Mouse (Mus musculus) naive thymus-derived CD4-positive, alpha-beta T cell, adult 2 months (primary cell): ENCODE results near the gene Rpl19.

ENCODE experiments used
- DNase-seq: peaks from one replicate; pipeline ENCODE4 v3.0.0-alpha.2; 2011; ENCODE audit warnings: low read depth

Rpl19 gene

GRCm38 (mm10) chr11:97998898-97999608, 27.5 kb upstream of the Rpl19 start:
- peak; percentile 96 for DNase-seq

- peak; percentile 69 for DNase-seq
Measured at GRCm38 (mm10) chr11:97999748-98000147, 26.8 kb upstream of the Rpl19 start.

DNA sequence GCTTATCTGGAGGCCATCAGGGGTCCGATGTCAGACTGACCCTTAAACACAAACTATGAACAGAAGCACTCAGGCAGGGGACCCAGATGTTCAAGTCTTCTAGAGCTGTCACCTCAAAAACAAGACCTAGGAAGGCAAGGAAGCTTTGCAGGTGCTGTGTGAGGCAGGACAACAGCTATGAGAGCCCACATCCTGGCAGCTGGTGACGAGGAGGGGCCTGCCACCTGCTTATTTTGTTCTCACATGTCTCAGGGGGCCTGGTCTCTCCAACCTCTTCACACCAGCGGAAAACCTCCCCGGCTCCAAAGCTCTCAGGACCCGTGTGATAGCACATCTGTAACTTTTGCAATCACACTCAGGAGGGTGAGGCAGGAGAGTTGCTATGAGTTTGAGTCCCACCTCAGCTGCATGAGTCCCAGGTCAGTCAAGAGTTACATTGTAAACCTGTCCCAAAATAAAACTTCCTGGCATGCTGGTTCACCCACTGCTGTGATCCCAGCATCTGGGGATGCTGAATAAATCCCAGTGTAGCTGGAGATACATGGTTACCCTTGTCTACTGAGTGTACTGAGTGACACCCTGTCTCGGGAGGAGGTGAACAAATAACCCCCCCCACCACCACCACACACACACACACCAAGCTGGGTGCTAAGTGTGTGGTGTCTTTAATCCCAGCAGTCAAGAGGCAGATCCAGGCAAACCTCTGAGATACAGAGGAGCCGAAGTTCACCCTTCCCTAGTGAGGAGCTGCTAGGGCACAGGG, 26.0 kb upstream of the Rpl19 start:
- peak; percentile 92 for DNase-seq

DNA sequence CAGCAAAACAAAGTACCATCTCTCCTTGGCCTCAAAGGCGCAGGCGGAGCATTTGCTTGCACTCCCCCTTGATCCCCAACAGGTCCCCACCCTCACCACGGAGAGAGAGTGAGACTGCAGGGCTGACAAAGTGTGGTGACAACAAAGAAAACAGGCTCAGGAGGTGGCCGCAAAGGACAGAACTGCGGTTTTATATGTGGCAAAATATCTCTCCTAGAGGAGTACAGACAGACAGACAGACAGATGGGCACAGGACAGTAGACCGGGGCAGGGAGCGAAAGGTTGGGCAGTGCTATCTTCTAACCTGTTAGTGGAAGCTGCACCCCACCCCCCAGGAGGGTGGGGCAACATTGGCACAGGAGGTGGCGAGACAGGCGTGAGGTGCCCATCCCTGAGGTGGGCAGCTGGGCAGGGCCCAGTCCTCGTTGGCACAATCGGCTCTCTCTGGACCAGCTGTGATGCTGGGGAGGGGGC, 25.1 kb upstream of the Rpl19 start:
- peak; percentile 80 for DNase-seq

GRCm38 (mm10) chr11:98001986-98002385, 24.5 kb upstream of the Rpl19 start:
- DNase-seq = peak; percentile 54

GRCm38 (mm10) chr11:98002627-98003026, 23.9 kb upstream of the Rpl19 start:
- DNase-seq = peak; percentile 94

DNA sequence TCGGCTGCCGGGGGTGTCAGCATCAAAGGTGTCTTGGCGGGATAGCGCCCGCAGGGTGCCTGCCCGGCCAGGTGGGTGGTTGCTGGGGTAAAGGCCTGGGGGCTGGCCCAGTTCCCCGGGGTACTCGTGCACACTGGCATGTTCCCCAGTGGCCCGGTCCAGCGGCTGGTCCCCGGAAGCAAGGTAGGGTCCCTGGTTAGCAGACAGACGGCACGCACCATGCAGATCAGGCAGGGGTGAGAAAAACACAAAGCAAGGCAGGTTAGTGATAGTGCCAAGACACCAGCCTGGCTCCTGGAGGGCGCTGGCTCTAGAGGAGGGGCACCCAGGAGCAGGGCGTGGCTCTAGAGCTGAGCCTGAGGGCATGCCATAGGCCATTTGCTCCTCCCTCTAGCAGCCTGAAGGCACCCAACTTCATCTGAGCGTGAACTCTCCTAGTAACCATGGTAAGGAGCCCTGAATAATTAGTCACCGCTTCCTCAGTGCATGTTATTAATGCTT, 23.3 kb upstream of the Rpl19 start:
- no peak for DNase-seq

GRCm38 (mm10) chr11:98004161-98004560, 22.3 kb upstream of the Rpl19 start:
- no peak for DNase-seq

DNA sequence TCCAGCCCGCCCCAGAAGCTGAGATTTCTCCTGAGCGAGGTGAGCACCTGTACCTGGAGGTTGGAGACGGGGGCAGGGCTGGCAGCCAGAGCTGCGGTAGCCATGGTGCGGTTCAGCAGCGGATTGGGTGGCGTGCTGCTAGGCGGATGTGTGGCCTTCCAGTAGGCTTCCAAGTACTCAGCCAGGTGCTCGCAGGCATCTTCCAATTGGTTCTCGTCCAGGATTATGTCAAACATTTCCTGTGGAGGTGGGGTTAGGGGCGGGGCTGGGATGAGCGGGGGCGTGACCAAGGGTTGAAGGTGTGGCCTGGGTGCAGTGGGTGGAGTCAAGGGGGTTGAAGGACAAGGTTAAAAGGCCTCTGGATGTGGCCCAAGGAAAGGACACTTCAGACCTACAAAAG, 21.4 kb upstream of the Rpl19 start:
- DNase-seq = no peak

DNA sequence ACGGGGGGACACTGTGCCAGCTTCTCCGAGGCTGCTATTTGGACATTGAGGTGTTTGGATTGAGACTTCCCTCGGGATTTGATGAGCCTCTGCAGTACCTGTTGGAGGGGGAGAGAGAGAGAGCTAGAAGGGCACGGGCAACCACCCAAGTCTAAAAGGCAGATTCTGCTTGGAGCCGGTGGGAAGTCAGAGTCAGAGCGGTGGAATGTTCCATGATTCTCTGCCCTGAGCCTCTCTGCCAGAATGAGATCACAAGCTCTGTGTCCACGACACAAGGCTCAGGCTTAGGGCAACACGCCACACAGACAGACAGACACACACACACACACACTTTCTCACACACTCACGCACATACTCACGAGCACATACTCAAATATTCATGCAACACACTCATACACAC, 20.8 kb upstream of the Rpl19 start:
- no peak for DNase-seq

DNA sequence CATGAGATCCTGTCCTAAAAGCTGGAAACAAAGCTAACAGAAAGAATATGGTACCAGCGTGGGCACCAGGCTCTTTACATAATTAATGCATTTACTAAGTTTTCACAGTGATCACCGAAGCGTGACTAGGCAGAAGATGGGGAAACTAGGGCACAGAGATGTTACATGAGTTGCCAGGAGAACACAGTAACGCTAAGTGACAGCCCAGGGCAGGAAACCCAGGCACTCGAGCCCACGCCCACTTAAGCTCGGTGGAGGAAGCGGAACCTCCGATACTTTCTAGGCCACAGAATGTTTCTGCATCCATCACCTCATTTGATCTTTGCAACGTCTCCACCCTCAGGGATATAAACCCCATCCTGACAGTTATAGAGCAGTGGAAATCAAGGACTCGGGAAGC, 18.4 kb upstream of the Rpl19 start:
- DNase-seq = no peak

DNA sequence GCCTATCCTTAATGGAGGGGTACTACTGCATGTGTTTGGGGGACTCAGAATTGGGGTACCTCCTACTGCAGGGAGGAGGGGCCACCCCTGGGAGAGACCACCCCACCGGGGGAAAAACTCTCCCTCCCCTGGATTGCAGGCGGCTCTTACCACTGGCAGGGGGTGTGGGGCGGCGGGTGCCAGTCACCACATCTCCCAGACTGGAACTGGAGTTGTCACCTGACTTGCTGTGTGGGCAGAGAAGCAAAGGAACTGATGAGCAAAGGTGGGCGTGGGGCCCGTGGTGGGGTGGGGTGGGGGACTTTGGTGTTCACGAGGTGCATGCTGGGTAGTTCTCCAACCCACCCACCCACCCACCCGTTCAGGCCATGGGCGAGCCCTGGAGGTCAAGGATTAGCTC, 14.8 kb upstream of the Rpl19 start:
- DNase-seq = no peak

DNA sequence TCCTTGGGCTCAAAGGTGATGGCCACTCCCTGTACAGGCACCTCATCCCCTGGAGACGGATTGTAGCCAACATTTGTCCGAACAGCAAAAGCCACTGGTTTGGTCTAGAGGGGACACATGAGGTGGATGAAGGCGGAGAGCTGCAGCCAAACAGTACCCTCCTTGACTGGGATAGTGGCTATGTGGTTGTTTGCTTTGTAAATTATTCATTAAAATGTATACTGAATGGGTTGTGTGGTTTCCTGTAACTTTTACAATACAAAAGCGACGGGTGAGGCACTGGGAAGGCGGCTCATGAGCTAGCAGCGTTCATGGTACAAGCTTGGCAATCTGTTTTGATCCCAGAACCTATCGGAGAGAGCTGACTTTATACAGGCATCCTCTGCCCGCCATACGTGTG, 13.7 kb upstream of the Rpl19 start:
- DNase-seq = no peak

DNA sequence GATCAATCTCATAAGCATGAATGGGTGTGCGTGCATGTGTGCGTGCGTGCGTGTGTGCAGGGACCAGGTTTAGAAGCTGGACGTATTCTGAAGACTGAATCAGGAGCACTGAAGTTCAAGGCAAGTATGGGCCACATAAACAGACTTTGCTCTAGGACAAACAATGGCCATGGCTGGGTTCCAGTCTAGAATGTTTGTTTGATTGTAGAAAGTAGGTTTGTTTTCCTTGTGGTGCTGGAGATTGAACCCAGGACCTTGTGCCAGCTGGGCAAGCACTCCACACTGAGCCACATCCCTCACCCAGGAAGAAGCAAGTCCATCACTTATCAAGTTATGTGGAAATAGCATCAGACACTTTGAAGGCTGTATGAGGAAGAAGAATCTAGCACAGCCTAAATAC, 10.3 kb upstream of the Rpl19 start:
- DNase-seq = no peak

- DNase-seq = no peak
Measured at GRCm38 (mm10) chr11:98016824-98017223, 9.7 kb upstream of the Rpl19 start.

GRCm38 (mm10) chr11:98018222-98018621, 8.3 kb upstream of the Rpl19 start:
- no peak for DNase-seq

DNA sequence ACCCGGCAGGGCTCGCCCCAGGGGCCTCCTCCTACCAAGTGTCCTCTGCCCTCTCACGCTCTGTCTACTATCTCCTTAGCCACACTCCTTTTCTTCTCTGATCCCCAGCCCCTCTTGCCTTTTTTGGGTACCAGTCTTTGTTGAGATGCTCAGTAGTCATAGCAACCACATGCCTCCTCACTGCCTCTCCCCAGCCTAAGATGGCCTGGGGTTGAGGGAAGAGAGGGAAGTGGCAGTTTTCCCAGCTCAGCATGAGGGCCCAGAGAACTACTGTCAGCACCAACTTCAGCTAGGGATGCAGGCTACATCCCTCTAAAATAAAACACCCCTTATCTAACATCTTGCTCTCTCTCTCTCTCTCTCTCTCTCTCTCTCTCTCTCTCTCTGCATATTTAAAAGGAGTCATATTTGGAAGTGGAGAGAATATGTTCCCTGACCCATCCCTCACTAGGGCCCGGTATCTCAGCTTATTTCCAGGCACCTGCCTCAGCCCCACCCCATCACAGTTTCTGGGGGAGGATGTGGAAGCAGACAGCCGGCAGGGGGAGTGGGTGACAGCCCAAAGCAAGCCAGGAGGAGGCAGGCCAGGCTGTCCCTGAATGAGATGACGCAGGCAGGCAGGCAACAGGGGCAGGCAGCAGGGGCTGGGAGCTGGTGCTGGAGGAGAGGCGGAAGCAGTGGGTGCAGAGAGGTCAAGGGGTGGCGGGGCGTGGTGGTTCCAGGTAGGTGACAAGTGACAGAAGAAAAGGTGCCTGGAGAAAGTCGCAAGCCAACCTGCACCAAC, 7.5 kb upstream of the Rpl19 start:
- peak; percentile 76 for DNase-seq

GRCm38 (mm10) chr11:98019883-98020610, 6.5 kb upstream of the Rpl19 start:
- DNase-seq = peak; percentile 64

DNA sequence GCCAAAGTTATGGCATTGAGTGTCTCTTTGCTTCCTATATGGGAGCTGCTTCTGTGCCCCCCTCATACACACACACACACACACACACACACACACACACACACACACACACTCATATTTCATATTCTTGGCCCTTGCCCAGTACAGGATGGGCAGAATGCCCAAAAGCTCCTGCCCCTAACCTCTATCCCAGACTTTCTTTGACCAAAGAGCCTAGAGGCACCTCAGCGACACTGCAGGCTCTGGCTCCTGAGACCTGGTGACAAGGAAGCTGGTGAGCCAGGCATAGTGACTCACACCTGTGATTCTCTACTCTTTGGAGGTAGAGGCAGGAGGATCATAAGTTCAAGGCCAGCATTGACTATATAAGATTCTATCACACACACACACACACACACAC, 5.8 kb upstream of the Rpl19 start:
- peak; percentile 47 for DNase-seq

DNA sequence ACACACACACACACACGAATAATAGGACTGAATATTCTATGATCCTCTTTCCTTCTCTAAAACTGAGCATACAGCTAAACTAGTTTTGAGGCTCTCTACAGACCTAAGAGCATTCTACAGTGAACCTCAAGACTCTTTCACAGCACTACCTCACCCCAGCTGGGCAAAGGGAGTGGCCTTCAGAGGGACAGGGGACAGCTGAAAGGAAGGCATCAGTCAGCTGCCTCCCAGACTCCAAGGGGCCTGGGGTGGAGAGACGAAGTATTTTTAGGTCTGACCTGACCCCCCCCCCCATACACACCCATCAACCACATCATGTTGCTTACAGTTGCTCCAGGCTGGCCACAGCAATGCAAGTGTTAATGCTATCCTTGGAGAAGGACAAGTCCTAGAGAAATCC, 5.4 kb upstream of the Rpl19 start:
- DNase-seq = no peak

DNA sequence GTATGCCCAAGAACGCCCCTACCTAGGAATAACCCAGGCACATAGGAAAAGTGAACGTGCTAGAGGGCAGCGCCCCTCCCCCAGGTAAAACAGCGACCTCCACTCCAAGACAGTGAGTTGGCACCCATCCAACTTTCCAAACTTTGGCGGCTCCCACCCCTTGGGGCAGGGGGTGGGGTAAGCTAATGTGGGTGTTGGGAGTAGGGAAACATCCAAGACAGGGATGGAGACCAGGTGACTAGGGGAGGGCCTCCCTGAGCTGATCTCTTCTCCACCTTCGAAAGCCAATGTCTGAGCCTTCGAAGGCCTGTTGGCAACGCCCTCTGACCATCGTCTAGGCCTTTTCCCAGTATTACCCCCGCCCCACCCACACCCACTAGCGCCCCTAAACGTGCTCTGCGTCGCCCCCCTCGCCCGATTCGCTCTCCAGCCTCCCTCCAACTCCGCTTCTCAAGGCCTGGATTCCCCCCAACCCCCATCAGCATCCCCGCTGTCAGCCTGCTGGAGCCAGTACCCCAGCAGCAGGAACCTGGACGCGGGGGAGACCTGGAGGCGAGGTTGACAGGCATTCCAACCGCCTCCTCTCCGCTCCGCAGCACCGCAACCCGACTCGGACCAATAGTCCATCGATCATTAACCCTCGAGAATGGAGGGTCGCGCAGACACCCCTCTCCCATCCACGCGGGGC, 4.8 kb upstream of the Rpl19 start:
- peak; percentile 43 for DNase-seq
